Mouse (Mus musculus): ENCODE results near the gene Tex52. TPM values are rescaled to one million over a fixed set of nuclear protein-coding genes. Genes with fewer than 3 reads are reported as not detected.
A peak's percentile ranks its signal among the peaks of the same experiment; 100 is the strongest.

Gene Tex52
- polyA plus RNA-seq, 1 experiment from 2014 or later, result 0.31 TPM

GRCm38 (mm10) chr6:128397574-128398261 is 22.5 kb downstream of the Tex52 start:
- 73% methylated on average over 7 of the region's 7 CpGs for WGBS
- H3K9me3 ChIP-seq (ENCODE audit: control insufficient read depth, low read length), result no peaks in the 10 kb centered on the region
- no peak overlapping the region for H3K4me2 ChIP-seq (ENCODE audit: low read depth, low read length)
- no peak overlapping the region for H3K4me3 ChIP-seq (ENCODE audit: low read length)
- H3K4me1 ChIP-seq (replicated peaks; ENCODE audit: control insufficient read depth, insufficient read depth, low read length), result peaks cover 2% of the 10 kb centered on the region; the same call in 1 of the 2 replicates
- no peak for ATAC-seq (ENCODE audit: low read depth)
- no peak overlapping the region for H3K27ac ChIP-seq (ENCODE audit: low read length)
- H3K27me3 ChIP-seq (ENCODE audit: control insufficient read depth, insufficient read depth, low read depth, low read length), result no peaks in the 10 kb centered on the region
- H3K36me3 ChIP-seq (ENCODE audit: control insufficient read depth, insufficient read depth, low read length), result no peaks in the 10 kb centered on the region
- no peak overlapping the region for H3K9ac ChIP-seq (ENCODE audit: low read length)

- peak within 1 kb of the TSS; percentile 53 for H3K9ac ChIP-seq (ENCODE audit: low read length)
- no peak for ATAC-seq (ENCODE audit: low read depth)
- H3K27me3 ChIP-seq (ENCODE audit: control insufficient read depth, insufficient read depth, low read depth, low read length), result no peaks in the 10 kb centered on the region
- peaks cover 2% of the 10 kb centered on the region; the same call in 1 of the 2 replicates for H3K4me1 ChIP-seq (replicated peaks; ENCODE audit: control insufficient read depth, insufficient read depth, low read length)
- H3K36me3 ChIP-seq (ENCODE audit: control insufficient read depth, insufficient read depth, low read length), result no peaks in the 10 kb centered on the region
- no peak within 1 kb of the TSS for H3K27ac ChIP-seq (ENCODE audit: low read length)
- H3K9me3 ChIP-seq (ENCODE audit: control insufficient read depth, low read length), result no peaks in the 10 kb centered on the region
- WGBS, result 55% methylated on average over 3 of the region's 3 CpGs
- H3K4me3 ChIP-seq (ENCODE audit: low read length), result peak within 1 kb of the TSS; percentile 39
- H3K4me2 ChIP-seq (ENCODE audit: low read depth, low read length), result peak within 1 kb of the TSS; percentile 62
These were observed 23.7 kb downstream of the Tex52 start, which contains the start of gene Nrip2 for GRCm38 (mm10) chr6:128398996-128399395. Nrip2 (plus strand) TSS chr6:128399296.

GRCm38 (mm10) chr6:128399421-128400185 is 24.3 kb downstream of the Tex52 start:
- H3K27ac ChIP-seq (ENCODE audit: low read length), result no peak overlapping the region
- H3K36me3 ChIP-seq (ENCODE audit: control insufficient read depth, insufficient read depth, low read length), result no peaks in the 10 kb centered on the region
- peak overlapping the region; percentile 62 for H3K4me2 ChIP-seq (ENCODE audit: low read depth, low read length)
- no peaks in the 10 kb centered on the region for H3K9me3 ChIP-seq (ENCODE audit: control insufficient read depth, low read length)
- peak overlapping the region; percentile 39 for H3K4me3 ChIP-seq (ENCODE audit: low read length)
- no peaks in the 10 kb centered on the region for H3K27me3 ChIP-seq (ENCODE audit: control insufficient read depth, insufficient read depth, low read depth, low read length)
- H3K9ac ChIP-seq (ENCODE audit: low read length), result peak overlapping the region; percentile 53
- WGBS, result 31% methylated on average over 21 of the region's 21 CpGs
- H3K4me1 ChIP-seq (replicated peaks; ENCODE audit: control insufficient read depth, insufficient read depth, low read length), result peaks cover 2% of the 10 kb centered on the region; the same call in 1 of the 2 replicates
- ATAC-seq (ENCODE audit: low read depth), result peak; percentile 77

- Histone ChIP-seq H3K9ac (ENCODE audit: low read length) (no peak overlapping the region), H3K4me2 (ENCODE audit: low read depth, low read length) (no peak overlapping the region), H3K27me3 (ENCODE audit: control insufficient read depth, insufficient read depth, low read depth, low read length) (no peaks in the 10 kb centered on the region), H3K4me3 (ENCODE audit: low read length) (no peak overlapping the region), H3K27ac (ENCODE audit: low read length) (no peak overlapping the region), H3K4me1 (replicated peaks; ENCODE audit: control insufficient read depth, insufficient read depth, low read length) (no peaks in the 10 kb centered on the region; the same call in 1 of the 2 replicates), H3K9me3 (ENCODE audit: control insufficient read depth, low read length) (no peaks in the 10 kb centered on the region), H3K36me3 (ENCODE audit: control insufficient read depth, insufficient read depth, low read length) (peaks cover 15% of the 10 kb centered on the region)
- ATAC-seq (ENCODE audit: low read depth), result no peak
- 53% methylated on average over 5 of the region's 5 CpGs for WGBS
These were observed 29.5 kb downstream of the Tex52 start for GRCm38 (mm10) chr6:128404708-128405107.

GRCm38 (mm10) chr6:128408544-128409125 is 33.4 kb downstream of the Tex52 start:
- 84% methylated on average over 7 of the region's 7 CpGs for WGBS
- no peak for ATAC-seq (ENCODE audit: low read depth)
- Histone ChIP-seq H3K27ac (ENCODE audit: low read length) (no peak overlapping the region), H3K4me1 (replicated peaks; ENCODE audit: control insufficient read depth, insufficient read depth, low read length) (no peaks in the 10 kb centered on the region), H3K9me3 (ENCODE audit: control insufficient read depth, low read length) (no peaks in the 10 kb centered on the region), H3K27me3 (ENCODE audit: control insufficient read depth, insufficient read depth, low read depth, low read length) (no peaks in the 10 kb centered on the region), H3K9ac (ENCODE audit: low read length) (no peak overlapping the region), H3K36me3 (ENCODE audit: control insufficient read depth, insufficient read depth, low read length) (peaks cover 35% of the 10 kb centered on the region), H3K4me2 (ENCODE audit: low read depth, low read length) (no peak overlapping the region), H3K4me3 (ENCODE audit: low read length) (no peak overlapping the region)

GRCm38 (mm10) chr6:128410305-128410704 is 35.0 kb downstream of the Tex52 start:
- H3K4me3 ChIP-seq (ENCODE audit: low read length), result no peak overlapping the region
- H3K36me3 ChIP-seq (ENCODE audit: control insufficient read depth, insufficient read depth, low read length), result peaks cover 37% of the 10 kb centered on the region
- no peaks in the 10 kb centered on the region for H3K4me1 ChIP-seq (replicated peaks; ENCODE audit: control insufficient read depth, insufficient read depth, low read length)
- no peaks in the 10 kb centered on the region for H3K27me3 ChIP-seq (ENCODE audit: control insufficient read depth, insufficient read depth, low read depth, low read length)
- no peak overlapping the region for H3K4me2 ChIP-seq (ENCODE audit: low read depth, low read length)
- 94% methylated on average over 13 of the region's 13 CpGs for WGBS
- H3K9ac ChIP-seq (ENCODE audit: low read length), result no peak overlapping the region
- no peak overlapping the region for H3K27ac ChIP-seq (ENCODE audit: low read length)
- no peak for ATAC-seq (ENCODE audit: low read depth)
- no peaks in the 10 kb centered on the region for H3K9me3 ChIP-seq (ENCODE audit: control insufficient read depth, low read length)

GRCm38 (mm10) chr6:128411115-128411514 is 35.9 kb downstream of the Tex52 start:
- H3K27ac ChIP-seq (ENCODE audit: low read length), result no peak overlapping the region
- no peak overlapping the region for H3K4me3 ChIP-seq (ENCODE audit: low read length)
- no peak overlapping the region for H3K4me2 ChIP-seq (ENCODE audit: low read depth, low read length)
- no peaks in the 10 kb centered on the region for H3K9me3 ChIP-seq (ENCODE audit: control insufficient read depth, low read length)
- peaks cover 37% of the 10 kb centered on the region for H3K36me3 ChIP-seq (ENCODE audit: control insufficient read depth, insufficient read depth, low read length)
- H3K9ac ChIP-seq (ENCODE audit: low read length), result no peak overlapping the region
- H3K27me3 ChIP-seq (ENCODE audit: control insufficient read depth, insufficient read depth, low read depth, low read length), result no peaks in the 10 kb centered on the region
- ATAC-seq (ENCODE audit: low read depth), result peak; percentile 24; the same call in 1 of the 2 replicates
- 14% methylated on average over 3 of the region's 3 CpGs for WGBS
- H3K4me1 ChIP-seq (replicated peaks; ENCODE audit: control insufficient read depth, insufficient read depth, low read length), result no peaks in the 10 kb centered on the region

GRCm38 (mm10) chr6:128416169-128416568 is 40.9 kb downstream of the Tex52 start:
- no peak for ATAC-seq (ENCODE audit: low read depth)
- H3K4me3 ChIP-seq (ENCODE audit: low read length), result no peak overlapping the region
- no peaks in the 10 kb centered on the region for H3K4me1 ChIP-seq (replicated peaks; ENCODE audit: control insufficient read depth, insufficient read depth, low read length)
- H3K27me3 ChIP-seq (ENCODE audit: control insufficient read depth, insufficient read depth, low read depth, low read length), result no peaks in the 10 kb centered on the region
- 87% methylated on average over 5 of the region's 5 CpGs for WGBS
- H3K4me2 ChIP-seq (ENCODE audit: low read depth, low read length), result no peak overlapping the region
- H3K9me3 ChIP-seq (ENCODE audit: control insufficient read depth, low read length), result no peaks in the 10 kb centered on the region
- peaks cover 12% of the 10 kb centered on the region; the same call in 1 of the 2 replicates for H3K36me3 ChIP-seq (ENCODE audit: control insufficient read depth, insufficient read depth, low read length)
- no peak overlapping the region for H3K9ac ChIP-seq (ENCODE audit: low read length)
- no peak overlapping the region for H3K27ac ChIP-seq (ENCODE audit: low read length)

GRCm38 (mm10) chr6:128418076-128418475 is 42.8 kb downstream of the Tex52 start:
- Histone ChIP-seq H3K36me3 (ENCODE audit: control insufficient read depth, insufficient read depth, low read length) (peaks cover 3% of the 10 kb centered on the region; the same call in 1 of the 2 replicates), H3K4me1 (replicated peaks; ENCODE audit: control insufficient read depth, insufficient read depth, low read length) (no peaks in the 10 kb centered on the region), H3K4me3 (ENCODE audit: low read length) (no peak overlapping the region), H3K9me3 (ENCODE audit: control insufficient read depth, low read length) (no peaks in the 10 kb centered on the region), H3K4me2 (ENCODE audit: low read depth, low read length) (no peak overlapping the region), H3K27ac (ENCODE audit: low read length) (no peak overlapping the region), H3K9ac (ENCODE audit: low read length) (no peak overlapping the region), H3K27me3 (ENCODE audit: control insufficient read depth, insufficient read depth, low read depth, low read length) (no peaks in the 10 kb centered on the region)
- no peak for ATAC-seq (ENCODE audit: low read depth)
- WGBS, result 96% methylated on average over 1 of the region's 1 CpGs
